Mouse (Mus musculus): ENCODE measurements around the gene Fam122a. TPM values are rescaled to one million over a fixed set of nuclear protein-coding genes. Genes with fewer than 3 reads are reported as not detected.

The Fam122a gene
- polyA plus RNA-seq, 1 experiment from 2014 or later, result 58.6 TPM

DNA sequence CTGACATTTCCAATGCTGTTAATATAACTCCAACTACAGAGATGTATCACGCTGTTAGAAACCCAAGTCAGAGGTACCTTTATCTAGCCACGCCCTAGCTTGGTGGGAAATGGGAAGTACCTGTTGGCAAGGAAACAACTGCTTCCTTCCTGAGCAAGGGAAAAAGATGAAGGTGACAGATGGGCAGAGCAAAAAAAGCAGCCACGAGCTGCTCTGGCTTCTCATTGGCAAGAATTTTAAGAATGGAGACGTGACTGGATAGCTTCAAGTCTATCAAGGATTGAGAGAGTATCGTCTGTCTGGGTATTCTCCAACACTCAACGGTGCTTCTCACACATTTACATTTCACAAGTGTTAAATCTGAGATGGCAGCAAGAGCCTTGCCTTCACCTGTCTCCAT is 1.9 kb downstream of the Fam122a start:
- WGBS, result 90% methylated on average over 6 of the region's 6 CpGs
- H3K9ac ChIP-seq (ENCODE audit: low read length), result no peak overlapping the region
- H3K27ac ChIP-seq (ENCODE audit: low read depth, low read length), result no peak overlapping the region
- no peaks in the 10 kb centered on the region for H3K9me3 ChIP-seq (ENCODE audit: control insufficient read depth, low read length)
- no peak overlapping the region for H3K4me3 ChIP-seq (ENCODE audit: low read depth, low read length)
- ATAC-seq (replicated peaks; ENCODE audit: low FRiP score) (no peak), DNase-seq (ENCODE audit: low spot score) (no peak)
- H3K4me2 ChIP-seq (ENCODE audit: low read depth, low read length, severe bottlenecking), result no peak overlapping the region
- H3K4me1 ChIP-seq (replicated peaks; ENCODE audit: control insufficient read depth, insufficient read depth, low read length), result peaks cover 2% of the 10 kb centered on the region; the same call in 1 of the 2 replicates
- no peaks in the 10 kb centered on the region for H3K27me3 ChIP-seq (ENCODE audit: control insufficient read depth, insufficient read depth, low read length)
- H3K36me3 ChIP-seq (ENCODE audit: control insufficient read depth, insufficient read depth, low read length), result no peaks in the 10 kb centered on the region; the same call in 1 of the 2 replicates

DNA sequence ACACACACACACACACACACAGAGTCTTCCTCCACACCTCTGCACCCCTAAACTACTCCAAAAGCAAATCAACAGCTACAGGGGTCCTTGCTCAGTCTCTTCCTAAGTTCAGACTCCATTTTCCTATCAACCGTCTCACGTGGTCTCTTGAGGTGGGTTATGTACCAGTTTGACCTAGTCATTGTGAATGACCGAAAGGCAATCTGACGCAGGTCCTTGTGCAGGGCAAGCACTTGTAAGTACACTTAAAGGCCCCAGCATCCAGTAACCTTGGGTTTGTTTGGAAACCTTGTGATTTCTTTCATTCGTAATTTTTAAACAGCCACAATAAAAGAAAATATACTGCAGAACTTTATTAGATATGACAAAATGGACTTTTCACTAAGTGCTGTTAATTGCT is 4.6 kb downstream of the Fam122a start:
- no peaks in the 10 kb centered on the region for H3K27me3 ChIP-seq (ENCODE audit: control insufficient read depth, insufficient read depth, low read length)
- H3K27ac ChIP-seq (ENCODE audit: low read depth, low read length), result no peak overlapping the region
- DNase-seq (ENCODE audit: low spot score) (no peak), ATAC-seq (replicated peaks; ENCODE audit: low FRiP score) (no peak)
- no peak overlapping the region for H3K4me2 ChIP-seq (ENCODE audit: low read depth, low read length, severe bottlenecking)
- peaks cover 2% of the 10 kb centered on the region; the same call in 1 of the 2 replicates for H3K4me1 ChIP-seq (replicated peaks; ENCODE audit: control insufficient read depth, insufficient read depth, low read length)
- H3K4me3 ChIP-seq (ENCODE audit: low read depth, low read length), result no peak overlapping the region
- H3K9me3 ChIP-seq (ENCODE audit: control insufficient read depth, low read length), result no peaks in the 10 kb centered on the region
- H3K9ac ChIP-seq (ENCODE audit: low read length), result no peak overlapping the region
- H3K36me3 ChIP-seq (ENCODE audit: control insufficient read depth, insufficient read depth, low read length), result no peaks in the 10 kb centered on the region; the same call in 1 of the 2 replicates
- 88% methylated on average over 5 of the region's 5 CpGs for WGBS

DNA sequence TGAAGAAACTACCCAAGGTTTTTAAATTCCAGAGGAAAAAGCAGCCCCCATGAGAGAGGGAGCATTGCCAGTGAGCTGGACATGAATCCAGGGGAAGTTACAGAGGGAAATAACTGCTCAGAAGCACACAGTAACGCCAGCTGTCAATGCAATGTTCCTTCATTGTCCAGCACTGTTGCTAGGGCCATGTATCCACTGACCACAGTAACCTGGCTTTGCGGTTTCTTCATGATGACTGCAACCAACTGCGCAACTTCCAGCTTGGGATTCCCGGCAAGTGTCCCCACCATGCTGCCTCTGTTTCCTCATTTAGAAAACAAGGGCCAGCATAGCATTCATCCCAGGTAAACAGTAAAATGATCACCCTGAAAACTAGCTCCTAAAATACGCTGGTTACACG is 5.6 kb downstream of the Fam122a start:
- no peak overlapping the region for H3K4me2 ChIP-seq (ENCODE audit: low read depth, low read length, severe bottlenecking)
- H3K4me3 ChIP-seq (ENCODE audit: low read depth, low read length), result no peak overlapping the region
- H3K27ac ChIP-seq (ENCODE audit: low read depth, low read length), result no peak overlapping the region
- H3K9me3 ChIP-seq (ENCODE audit: control insufficient read depth, low read length), result no peaks in the 10 kb centered on the region
- H3K36me3 ChIP-seq (ENCODE audit: control insufficient read depth, insufficient read depth, low read length), result no peaks in the 10 kb centered on the region; the same call in 1 of the 2 replicates
- H3K4me1 ChIP-seq (replicated peaks; ENCODE audit: control insufficient read depth, insufficient read depth, low read length), result peaks cover 2% of the 10 kb centered on the region; the same call in 1 of the 2 replicates
- H3K27me3 ChIP-seq (ENCODE audit: control insufficient read depth, insufficient read depth, low read length), result no peaks in the 10 kb centered on the region
- no peak for ATAC-seq (replicated peaks; ENCODE audit: low FRiP score)
- DNase-seq (ENCODE audit: low spot score), result no peak
- WGBS, result 93% methylated on average over 6 of the region's 6 CpGs
- H3K9ac ChIP-seq (ENCODE audit: low read length), result no peak overlapping the region

DNA sequence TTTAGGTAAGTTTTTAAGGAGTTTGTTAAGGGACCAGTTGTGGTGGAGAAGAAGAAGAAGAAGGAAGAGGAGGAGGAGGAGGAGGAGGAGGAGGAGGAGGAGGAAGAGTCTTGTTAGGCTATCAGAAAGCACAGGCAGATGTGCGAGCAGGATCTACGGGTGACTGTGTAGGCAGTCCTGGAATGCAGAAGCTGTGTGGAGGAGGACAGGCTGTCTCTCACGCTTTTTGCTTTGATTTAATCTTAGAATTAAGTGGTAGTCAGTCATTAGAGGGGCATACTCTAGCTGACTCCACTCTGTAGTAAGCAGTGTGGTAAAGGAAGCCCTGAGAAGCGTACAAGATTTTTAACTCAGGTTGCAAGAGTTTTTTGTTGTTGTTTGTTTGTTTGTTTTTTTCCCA is 7.9 kb downstream of the Fam122a start:
- H3K27ac ChIP-seq (ENCODE audit: low read depth, low read length), result no peak overlapping the region
- H3K9me3 ChIP-seq (ENCODE audit: control insufficient read depth, low read length), result no peaks in the 10 kb centered on the region
- DNase-seq (ENCODE audit: low spot score) (no peak), ATAC-seq (replicated peaks; ENCODE audit: low FRiP score) (no peak)
- WGBS, result 68% methylated on average over 4 of the region's 4 CpGs
- H3K36me3 ChIP-seq (ENCODE audit: control insufficient read depth, insufficient read depth, low read length), result no peaks in the 10 kb centered on the region; the same call in 1 of the 2 replicates
- H3K9ac ChIP-seq (ENCODE audit: low read length), result no peak overlapping the region
- H3K4me1 ChIP-seq (replicated peaks; ENCODE audit: control insufficient read depth, insufficient read depth, low read length), result no peaks in the 10 kb centered on the region
- no peak overlapping the region for H3K4me2 ChIP-seq (ENCODE audit: low read depth, low read length, severe bottlenecking)
- H3K4me3 ChIP-seq (ENCODE audit: low read depth, low read length), result no peak overlapping the region
- no peaks in the 10 kb centered on the region for H3K27me3 ChIP-seq (ENCODE audit: control insufficient read depth, insufficient read depth, low read length)

DNA sequence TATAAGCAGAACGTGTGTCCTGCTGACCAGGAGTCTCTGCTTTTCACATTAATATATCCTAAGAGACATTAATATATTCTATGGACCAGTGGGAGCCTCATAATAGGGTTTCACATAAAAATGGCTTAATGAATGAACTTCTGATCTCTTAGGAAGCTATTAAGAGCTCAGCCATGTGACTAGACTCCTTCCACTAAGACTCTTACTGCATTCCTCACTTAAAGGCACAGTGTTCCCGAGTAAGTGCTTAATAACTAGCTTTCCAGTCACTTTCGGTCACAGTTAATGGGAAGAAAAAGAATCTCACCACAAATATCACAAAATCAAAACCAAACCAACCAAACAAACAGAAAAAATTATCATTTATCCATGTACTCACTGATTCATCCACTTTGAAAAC is 8.5 kb downstream of the Fam122a start:
- no peak overlapping the region for H3K4me2 ChIP-seq (ENCODE audit: low read depth, low read length, severe bottlenecking)
- no peak overlapping the region for H3K27ac ChIP-seq (ENCODE audit: low read depth, low read length)
- no peak for ATAC-seq (replicated peaks; ENCODE audit: low FRiP score)
- no peak for DNase-seq (ENCODE audit: low spot score)
- no peak overlapping the region for H3K4me3 ChIP-seq (ENCODE audit: low read depth, low read length)
- no peaks in the 10 kb centered on the region; the same call in 1 of the 2 replicates for H3K36me3 ChIP-seq (ENCODE audit: control insufficient read depth, insufficient read depth, low read length)
- 68% methylated on average over 3 of the region's 3 CpGs for WGBS
- H3K9ac ChIP-seq (ENCODE audit: low read length), result no peak overlapping the region
- no peaks in the 10 kb centered on the region for H3K4me1 ChIP-seq (replicated peaks; ENCODE audit: control insufficient read depth, insufficient read depth, low read length)
- H3K9me3 ChIP-seq (ENCODE audit: control insufficient read depth, low read length), result no peaks in the 10 kb centered on the region
- no peaks in the 10 kb centered on the region for H3K27me3 ChIP-seq (ENCODE audit: control insufficient read depth, insufficient read depth, low read length)

DNA sequence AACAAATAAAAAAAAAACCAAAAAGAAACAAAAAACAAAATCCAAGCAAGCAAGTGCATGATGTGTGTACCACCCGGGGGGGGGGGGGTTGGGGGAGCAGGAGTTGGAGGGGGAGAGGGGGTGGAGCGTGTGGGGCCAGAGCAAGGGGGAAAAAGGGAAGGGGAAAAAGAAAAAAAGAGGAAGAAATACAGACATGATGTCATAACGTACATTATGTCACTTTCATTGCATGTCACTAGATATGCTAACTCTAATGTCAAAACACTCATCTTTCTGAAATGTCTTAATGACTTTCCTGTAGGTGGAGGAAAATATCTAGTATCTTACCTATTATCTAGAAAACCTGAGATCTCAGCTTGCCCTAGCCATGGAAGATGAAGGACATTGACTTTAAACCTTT is 14.1 kb downstream of the Fam122a start:
- Histone ChIP-seq H3K9me3 (ENCODE audit: control insufficient read depth, low read length) (no peaks in the 10 kb centered on the region), H3K4me2 (ENCODE audit: low read depth, low read length, severe bottlenecking) (no peak overlapping the region), H3K4me1 (replicated peaks; ENCODE audit: control insufficient read depth, insufficient read depth, low read length) (no peaks in the 10 kb centered on the region), H3K4me3 (ENCODE audit: low read depth, low read length) (no peak overlapping the region), H3K9ac (ENCODE audit: low read length) (no peak overlapping the region), H3K27me3 (ENCODE audit: control insufficient read depth, insufficient read depth, low read length) (no peaks in the 10 kb centered on the region), H3K36me3 (ENCODE audit: control insufficient read depth, insufficient read depth, low read length) (no peaks in the 10 kb centered on the region), H3K27ac (ENCODE audit: low read depth, low read length) (no peak overlapping the region)
- DNase-seq (ENCODE audit: low spot score), result no peak
- no peak for ATAC-seq (replicated peaks; ENCODE audit: low FRiP score)
- 90% methylated on average over 3 of the region's 3 CpGs for WGBS

DNA sequence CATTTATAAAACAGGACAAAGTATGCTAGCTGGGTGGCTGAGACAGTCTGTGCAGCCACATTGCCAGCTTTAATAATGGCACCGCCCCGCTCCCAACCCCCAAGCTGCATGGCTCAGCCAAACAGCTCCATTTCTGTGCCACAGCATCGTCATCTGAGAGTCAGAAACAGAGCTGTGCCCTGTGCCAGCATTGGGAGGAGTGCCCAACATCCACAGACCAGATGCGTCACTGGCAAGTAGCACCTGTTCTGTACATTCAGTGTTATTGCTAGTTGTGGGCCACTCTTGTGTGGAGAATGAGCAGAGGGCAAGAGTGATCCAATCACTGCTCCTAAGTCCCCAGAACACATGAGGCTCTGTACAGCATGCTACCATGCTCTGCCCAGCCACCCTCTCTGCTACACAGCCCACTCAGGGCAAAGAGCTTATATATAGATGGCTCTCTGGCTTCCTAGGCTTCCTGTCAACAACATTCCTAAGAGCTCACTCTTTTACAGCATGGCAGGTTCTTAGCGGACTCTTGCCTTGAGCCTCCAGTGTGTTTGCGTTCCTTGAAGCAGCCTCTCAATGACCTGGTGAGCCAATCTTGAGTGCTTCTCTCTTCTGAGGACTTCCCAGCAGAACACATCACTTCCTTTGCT is 20.4 kb downstream of the Fam122a start:
- DNase-seq (ENCODE audit: low spot score), result no peak
- no peak for ATAC-seq (replicated peaks; ENCODE audit: low FRiP score)
- H3K9ac ChIP-seq (ENCODE audit: low read length), result no peak overlapping the region
- no peak overlapping the region for H3K4me2 ChIP-seq (ENCODE audit: low read depth, low read length, severe bottlenecking)
- H3K9me3 ChIP-seq (ENCODE audit: control insufficient read depth, low read length), result no peaks in the 10 kb centered on the region
- H3K27me3 ChIP-seq (ENCODE audit: control insufficient read depth, insufficient read depth, low read length), result no peaks in the 10 kb centered on the region
- WGBS, result 95% methylated on average over 6 of the region's 6 CpGs
- H3K4me3 ChIP-seq (ENCODE audit: low read depth, low read length), result no peak overlapping the region
- peaks cover 6% of the 10 kb centered on the region; the same call in 1 of the 2 replicates for H3K4me1 ChIP-seq (replicated peaks; ENCODE audit: control insufficient read depth, insufficient read depth, low read length)
- H3K27ac ChIP-seq (ENCODE audit: low read depth, low read length), result no peak overlapping the region
- no peaks in the 10 kb centered on the region for H3K36me3 ChIP-seq (ENCODE audit: control insufficient read depth, insufficient read depth, low read length)

DNA sequence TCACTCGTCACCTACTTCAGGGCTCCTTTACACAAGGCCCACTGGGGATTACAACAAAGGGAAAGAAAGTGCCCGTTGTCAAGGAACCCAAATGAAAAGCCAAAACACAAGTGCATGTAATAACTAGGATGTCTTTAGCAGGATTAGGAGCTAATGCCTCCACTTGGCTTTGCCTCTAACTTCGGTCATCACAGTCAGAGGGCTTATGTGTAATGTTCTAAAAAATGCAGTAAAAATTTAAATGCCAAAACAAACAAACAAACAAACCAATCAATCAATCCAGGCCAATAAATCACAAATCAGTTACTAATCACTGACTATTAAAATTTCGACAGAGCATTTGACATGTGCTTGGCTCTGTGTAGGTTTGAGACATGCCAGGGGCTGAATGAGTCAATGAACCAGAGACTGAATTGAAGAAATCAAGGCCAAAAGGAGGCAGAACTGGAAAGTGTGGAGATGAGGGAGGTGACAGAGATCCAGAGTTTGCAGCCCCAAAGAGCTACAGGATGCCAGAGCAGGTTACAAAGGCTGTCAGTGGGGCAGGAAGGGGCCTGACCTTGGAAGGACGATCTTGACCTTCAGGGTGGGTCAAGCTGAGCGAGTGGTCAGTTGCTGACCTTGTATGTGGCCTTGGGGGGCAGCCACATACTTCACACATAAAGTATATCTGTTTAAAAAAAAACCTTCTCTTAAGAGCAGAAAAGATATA is 21.8 kb downstream of the Fam122a start:
- no peak overlapping the region for H3K27ac ChIP-seq (ENCODE audit: low read depth, low read length)
- no peaks in the 10 kb centered on the region for H3K36me3 ChIP-seq (ENCODE audit: control insufficient read depth, insufficient read depth, low read length)
- peaks cover 6% of the 10 kb centered on the region; the same call in 1 of the 2 replicates for H3K4me1 ChIP-seq (replicated peaks; ENCODE audit: control insufficient read depth, insufficient read depth, low read length)
- DNase-seq (ENCODE audit: low spot score), result no peak
- ATAC-seq (replicated peaks; ENCODE audit: low FRiP score), result no peak
- WGBS, result 74% methylated on average over 6 of the region's 6 CpGs
- no peaks in the 10 kb centered on the region for H3K27me3 ChIP-seq (ENCODE audit: control insufficient read depth, insufficient read depth, low read length)
- no peak overlapping the region for H3K9ac ChIP-seq (ENCODE audit: low read length)
- no peaks in the 10 kb centered on the region for H3K9me3 ChIP-seq (ENCODE audit: control insufficient read depth, low read length)
- H3K4me2 ChIP-seq (ENCODE audit: low read depth, low read length, severe bottlenecking), result no peak overlapping the region
- H3K4me3 ChIP-seq (ENCODE audit: low read depth, low read length), result no peak overlapping the region
